Mouse (Mus musculus) heart, embryonic 14.5 days (tissue): ENCODE data around the gene Dlgap1. TPM values are rescaled to one million over a fixed set of nuclear protein-coding genes. Genes with fewer than 3 reads are reported as not detected.

Experiments
- ATAC-seq: fragments of 200-750 bp; cut with Nextera tagmentation; 2 replicates; pipeline ENCODE4 v1.8.0; 2017; ENCODE audit warnings: low read depth, moderate TSS enrichment; ENCODE audit not compliant: insufficient number of reproducible peaks, insufficient read depth, low FRiP score
- H3K27ac ChIP-seq, 2 experiments: fragments of 200-500 bp in 1 of 2; fragments of 300-500 bp in 1 of 2; sonication (generic) in 1 of 2; replicated peaks in 1 of 2; 2 replicates each; pipeline ENCODE4 v1.5.1; 2012 to 2014; ENCODE audit warnings: low read depth in 2 of 2, low read length in 2 of 2, control low read depth in 1 of 2, mild to moderate bottlenecking in 1 of 2, mixed read lengths in 1 of 2; ENCODE audit not compliant: control insufficient read depth in 1 of 2, insufficient read depth in 1 of 2
- H3K27me3 ChIP-seq: fragments of 300-500 bp; sonication (generic); 2 replicates; pipeline ENCODE4 v1.6.1; 2014; ENCODE audit warnings: mild to moderate bottlenecking, low read length, control low read depth; ENCODE audit not compliant: control insufficient read depth, insufficient read depth
- H3K36me3 ChIP-seq: fragments of 300-500 bp; sonication (generic); 2 replicates; pipeline ENCODE4 v1.6.1; 2014; ENCODE audit warnings: mild to moderate bottlenecking, control low read depth, low read length, mixed read lengths; ENCODE audit not compliant: control insufficient read depth, insufficient read depth
- H3K4me1 ChIP-seq, 2 experiments: fragments of 200-500 bp in 1 of 2; fragments of 300-500 bp in 1 of 2; sonication (generic) in 1 of 2; 2 replicates each; pipeline ENCODE4 v1.6.1; 2012 to 2014; ENCODE audit warnings: low read length in 2 of 2, control low read depth in 1 of 2, mixed read lengths in 1 of 2; ENCODE audit not compliant: control insufficient read depth in 2 of 2, insufficient read depth in 2 of 2
- H3K4me2 ChIP-seq: fragments of 300-500 bp; sonication (generic); 2 replicates; pipeline ENCODE4 v1.6.1; 2014; ENCODE audit warnings: mild to moderate bottlenecking, low read length
- H3K4me3 ChIP-seq, 2 experiments: fragments of 200-500 bp in 1 of 2; fragments of 300-500 bp in 1 of 2; sonication (generic) in 1 of 2; 2 replicates each; pipeline ENCODE4 v1.5.1; 2012 to 2014; ENCODE audit warnings: low read length in 2 of 2, mild to moderate bottlenecking in 2 of 2, control low read depth in 1 of 2, low read depth in 1 of 2, moderate library complexity in 1 of 2; ENCODE audit not compliant: control insufficient read depth in 1 of 2, insufficient read depth in 1 of 2
- H3K9ac ChIP-seq: fragments of 300-500 bp; sonication (generic); 2 replicates; pipeline ENCODE4 v1.6.1; 2014; ENCODE audit warnings: mild to moderate bottlenecking, low read length
- H3K9me3 ChIP-seq: fragments of 300-500 bp; sonication (generic); 2 replicates; pipeline ENCODE4 v1.6.1; 2016; ENCODE audit warnings: low read length, control low read depth; ENCODE audit not compliant: control insufficient read depth
- WGBS: fragments of 180-500 bp; shearing (Covaris S2); extraction: QIAGEN DNeasy Blood & Tissue Kit; methylation state at CpG from one replicate; pipeline ENCODE4 v1.1.7; 2014; 5-methylcytosine and 5-hydroxymethylcytosine counted together
- polyA plus RNA-seq: library from polyadenylated mRNA; unstranded; fragments of >200 nt; fragmentation: Nextera tagmentation; extraction: Ambion mirVana; gene quantifications from 2 replicates; pipeline ENCODE4 v1.2.1, GENCODE M21; 2014

Dlgap1 gene
- polyA plus RNA-seq, 1 experiment from 2014 or later = 1.1 TPM

DNA sequence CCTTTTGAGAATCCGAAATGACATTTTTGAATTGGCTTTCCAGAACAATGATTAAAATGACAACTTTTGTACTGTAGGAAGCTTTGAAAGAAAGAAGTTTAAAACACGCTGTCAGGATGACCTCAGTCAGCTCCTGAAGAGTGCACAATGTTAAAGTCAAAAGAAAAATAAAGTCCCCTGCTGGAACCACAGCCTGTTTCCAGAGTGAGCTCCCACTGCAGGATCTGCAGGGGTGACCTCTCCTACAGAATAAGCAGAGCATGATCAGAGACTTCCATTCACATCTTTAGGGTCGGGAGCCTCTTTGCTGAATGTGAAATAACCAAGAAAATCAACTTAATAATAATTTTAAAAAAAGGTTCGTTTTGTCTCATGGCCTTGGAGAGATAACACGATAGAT lies 544.9 kb downstream of the Dlgap1 start:
- H3K27me3 ChIP-seq = no peaks in the 10 kb centered on the region
- no peak overlapping the region for H3K27ac ChIP-seq
- H3K4me1 ChIP-seq = no peaks in the 10 kb centered on the region
- H3K9me3 ChIP-seq = 0 out of 2 replicates have a peak, but pooled peaks cover 5% of the 10 kb centered on the region
- no peak overlapping the region for H3K4me3 ChIP-seq
- no peak overlapping the region for H3K9ac ChIP-seq
- H3K4me2 ChIP-seq = no peak overlapping the region
- H3K36me3 ChIP-seq = no peaks in the 10 kb centered on the region
- no peak for ATAC-seq
- WGBS = 81% methylated on average over 5 of the region's 5 CpGs

DNA sequence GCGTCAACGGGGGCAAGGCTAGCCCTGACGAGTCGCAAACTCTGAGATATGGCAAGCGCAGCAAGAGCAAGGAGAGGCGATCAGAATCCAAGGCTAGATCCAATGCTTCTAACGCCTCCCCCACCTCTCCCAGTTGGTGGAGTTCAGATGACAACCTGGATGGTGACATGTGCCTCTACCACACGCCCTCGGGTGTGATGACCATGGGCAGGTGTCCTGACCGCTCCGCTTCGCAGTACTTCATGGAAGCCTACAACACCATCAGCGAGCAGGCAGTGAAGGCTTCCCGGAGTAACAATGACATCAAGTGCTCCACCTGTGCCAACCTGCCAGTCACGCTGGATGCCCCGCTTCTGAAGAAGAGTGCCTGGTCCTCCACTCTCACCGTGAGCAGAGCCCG lies 547.6 kb downstream of the Dlgap1 start:
- Histone ChIP-seq H3K9me3 (0 out of 2 replicates have a peak, but pooled peaks cover 5% of the 10 kb centered on the region), H3K27me3 (peaks cover 3% of the 10 kb centered on the region; the same call in 1 of the 2 replicates), H3K4me2 (no peak overlapping the region), H3K27ac (no peak overlapping the region), H3K4me3 (no peak overlapping the region), H3K36me3 (no peaks in the 10 kb centered on the region), H3K9ac (no peak overlapping the region), H3K4me1 (no peaks in the 10 kb centered on the region)
- 78% methylated on average over 18 of the region's 18 CpGs for WGBS
- ATAC-seq = no peak

DNA sequence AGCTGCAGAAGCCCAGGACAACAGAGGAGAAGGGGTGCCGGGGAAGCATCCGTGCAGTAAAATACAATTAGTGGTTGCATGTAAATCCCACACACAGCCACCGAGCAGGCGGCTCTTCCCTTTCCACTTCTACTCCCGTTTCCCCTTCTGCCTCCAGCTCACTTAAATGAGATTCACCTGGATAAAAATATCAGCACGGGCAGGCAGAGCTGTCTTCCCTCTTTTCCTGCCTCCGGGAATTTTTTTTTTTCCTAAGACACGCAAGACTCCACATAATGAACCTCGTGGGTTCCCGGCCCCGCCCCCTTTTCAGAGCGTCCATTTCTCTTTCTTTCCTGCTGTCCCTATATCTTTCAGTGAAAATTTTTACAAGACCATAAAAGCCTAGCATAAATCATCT lies 548.5 kb downstream of the Dlgap1 start:
- Histone ChIP-seq H3K4me3 (no peak overlapping the region), H3K27ac (no peak overlapping the region), H3K4me2 (no peak overlapping the region), H3K9ac (no peak overlapping the region), H3K9me3 (0 out of 2 replicates have a peak, but pooled peaks cover 5% of the 10 kb centered on the region), H3K4me1 (no peaks in the 10 kb centered on the region), H3K36me3 (no peaks in the 10 kb centered on the region), H3K27me3 (peaks cover 3% of the 10 kb centered on the region; the same call in 1 of the 2 replicates)
- 84% methylated on average over 12 of the region's 12 CpGs for WGBS
- no peak for ATAC-seq

DNA sequence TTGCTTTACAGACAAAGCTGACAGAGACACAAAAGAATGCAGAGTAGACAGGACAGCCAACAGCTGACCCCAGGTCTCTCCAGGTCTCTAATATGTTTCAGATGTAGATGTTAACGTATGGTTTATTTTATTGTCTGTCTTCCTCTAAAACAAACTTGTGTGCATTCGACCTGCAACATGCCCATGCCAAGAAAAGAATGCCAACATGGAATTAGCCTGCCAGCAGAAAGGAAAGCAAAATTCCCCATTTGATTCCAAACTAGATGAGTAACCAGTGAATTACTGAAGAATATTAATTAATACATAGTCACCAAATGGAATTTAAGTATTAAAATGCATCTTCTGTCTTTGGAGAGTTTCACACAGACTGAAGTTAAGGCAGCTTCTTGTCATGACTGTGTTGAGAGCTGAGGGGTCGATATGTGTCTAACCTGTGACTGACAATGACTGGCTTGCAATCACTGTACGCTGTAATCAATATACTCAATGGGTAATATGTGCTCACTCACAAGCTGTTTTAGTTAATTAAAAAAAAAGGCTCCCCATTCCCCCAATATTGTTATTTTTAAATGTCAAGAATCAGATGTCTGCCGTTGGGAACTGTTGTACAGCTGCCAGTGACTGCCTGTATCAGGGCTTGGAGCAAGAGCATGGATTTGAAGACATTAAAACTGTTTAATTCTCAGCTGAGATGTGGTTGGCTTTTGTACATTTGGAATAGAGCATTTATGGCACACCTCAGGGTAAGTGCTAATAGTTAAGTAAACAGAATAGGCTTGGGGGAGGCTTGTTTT lies 552.4 kb downstream of the Dlgap1 start:
- H3K9ac ChIP-seq = no peak overlapping the region
- H3K4me2 ChIP-seq = no peak overlapping the region
- no peak for ATAC-seq
- H3K27me3 ChIP-seq = peaks cover 3% of the 10 kb centered on the region; the same call in 1 of the 2 replicates
- no peak overlapping the region for H3K27ac ChIP-seq
- no peaks in the 10 kb centered on the region for H3K36me3 ChIP-seq
- 68% methylated on average over 5 of the region's 5 CpGs for WGBS
- no peaks in the 10 kb centered on the region for H3K4me1 ChIP-seq
- H3K9me3 ChIP-seq = 0 out of 2 replicates have a peak, but pooled peaks cover 5% of the 10 kb centered on the region
- no peak overlapping the region for H3K4me3 ChIP-seq

DNA sequence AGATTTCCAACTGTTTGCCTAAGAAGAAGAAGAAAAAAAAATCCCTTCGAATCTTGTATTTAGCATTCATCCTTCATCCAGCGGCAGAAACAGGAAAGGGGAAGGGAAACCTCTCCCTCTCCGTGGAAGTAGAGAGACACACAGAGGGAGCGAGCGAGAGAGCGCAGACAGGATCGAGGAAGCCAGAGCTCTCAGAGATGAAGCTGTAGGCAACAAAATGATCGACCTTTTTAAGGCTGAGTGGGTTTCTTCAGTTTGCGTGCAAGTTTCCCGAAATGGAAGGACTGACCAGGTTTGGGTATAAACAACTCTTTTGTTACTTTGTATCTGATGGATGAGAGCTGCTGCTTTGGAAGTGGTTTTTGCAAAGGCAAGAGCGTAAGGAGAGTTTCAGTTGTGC lies 553.1 kb downstream of the Dlgap1 start:
- H3K4me3 ChIP-seq = no peak overlapping the region
- peak overlapping the region; percentile 24; the same call in 1 of the 2 replicates for H3K4me2 ChIP-seq
- H3K36me3 ChIP-seq = no peaks in the 10 kb centered on the region
- H3K4me1 ChIP-seq = no peaks in the 10 kb centered on the region
- no peak overlapping the region for H3K9ac ChIP-seq
- WGBS = 42% methylated on average over 11 of the region's 11 CpGs
- H3K9me3 ChIP-seq = 0 out of 2 replicates have a peak, but pooled peaks cover 3% of the 10 kb centered on the region
- H3K27ac ChIP-seq = no peak overlapping the region
- H3K27me3 ChIP-seq = peaks cover 3% of the 10 kb centered on the region; the same call in 1 of the 2 replicates
- ATAC-seq = no peak

DNA sequence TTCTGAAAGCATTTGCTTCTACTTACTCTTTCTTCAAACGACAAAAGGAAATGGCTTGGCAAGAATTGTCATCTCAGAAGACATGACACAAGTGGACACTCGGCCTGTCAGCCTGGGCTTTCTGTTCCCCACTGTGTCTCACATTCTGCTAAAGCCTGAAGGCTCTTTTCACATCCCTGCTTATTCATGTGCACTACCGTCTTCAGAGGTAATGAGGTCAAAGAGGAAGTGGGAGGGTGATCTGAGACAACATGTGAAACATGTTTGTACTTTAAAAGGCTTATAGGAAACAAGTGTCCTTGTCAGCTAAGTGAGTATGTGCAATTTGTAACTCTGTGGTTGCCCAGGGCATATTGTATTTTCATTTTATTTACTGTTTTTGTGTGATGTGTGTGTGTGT lies 557.1 kb downstream of the Dlgap1 start:
- no peak overlapping the region for H3K27ac ChIP-seq
- 59% methylated on average over 3 of the region's 3 CpGs for WGBS

DNA sequence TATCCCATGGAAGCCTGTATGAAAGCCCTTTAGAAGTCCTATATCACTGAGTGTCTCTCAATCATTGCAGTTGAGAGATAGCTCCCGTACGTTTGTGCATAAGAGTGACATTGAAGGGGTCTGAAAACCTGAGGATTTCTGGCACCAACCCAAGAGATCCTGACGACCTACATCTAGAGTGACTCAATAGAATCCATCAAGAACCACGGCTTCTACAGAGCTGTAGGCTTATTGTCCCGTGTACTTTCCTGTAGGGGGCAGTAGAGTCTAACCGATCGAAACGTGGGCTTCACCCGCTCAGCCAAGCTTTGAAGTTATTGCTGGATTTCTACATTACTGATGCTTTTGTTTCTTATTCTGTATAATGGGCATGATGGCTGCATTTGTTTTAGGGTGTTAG lies 558.2 kb downstream of the Dlgap1 start:
- Histone ChIP-seq H3K27me3 (peaks cover 4% of the 10 kb centered on the region; the same call in 1 of the 2 replicates), H3K36me3 (no peaks in the 10 kb centered on the region), H3K4me1 (peaks cover 0 to 3% of the 10 kb centered on the region in 2 experiments; a peak in 1 of 4 replicates), H3K27ac (no peak overlapping the region), H3K9me3 (no peaks in the 10 kb centered on the region), H3K4me2 (no peak overlapping the region), H3K4me3 (no peak overlapping the region), H3K9ac (no peak overlapping the region)
- WGBS = 14% methylated on average over 9 of the region's 9 CpGs
- ATAC-seq = peak; percentile 35; the same call in 1 of the 2 replicates

More for the DNA sequence above, 557.1 kb downstream of the Dlgap1 start:
- Histone ChIP-seq H3K9me3 (no peaks in the 10 kb centered on the region), H3K27me3 (peaks cover 6% of the 10 kb centered on the region), H3K4me3 (no peak overlapping the region), H3K36me3 (no peaks in the 10 kb centered on the region), H3K4me2 (no peak overlapping the region), H3K9ac (no peak overlapping the region), H3K4me1 (peaks cover 0 to 3% of the 10 kb centered on the region in 2 experiments; a peak in 1 of 4 replicates)
- no peak for ATAC-seq
